Mouse (Mus musculus) intestine, embryonic 16.5 days (tissue): ENCODE data around the gene Xrcc1. TPM values are rescaled to one million over a fixed set of nuclear protein-coding genes. Genes with fewer than 3 reads are reported as not detected.

ENCODE experiments used
- ATAC-seq: fragments of 200-750 bp; cut with Nextera tagmentation; 2 replicates; pipeline ENCODE4 v1.8.0; 2017; ENCODE audit warnings: moderate TSS enrichment, moderate library complexity
- H3K27ac ChIP-seq: fragments of 300-500 bp; sonication (generic); 2 replicates; pipeline ENCODE4 v1.5.1; 2014; ENCODE audit warnings: mild to moderate bottlenecking, low read length
- H3K27me3 ChIP-seq: fragments of 300-500 bp; sonication (generic); replicated peaks from 2 replicates; pipeline ENCODE4 v1.6.1; 2014; ENCODE audit warnings: low read length, control low read depth, mixed read lengths; ENCODE audit not compliant: control insufficient read depth, insufficient read depth
- H3K36me3 ChIP-seq: fragments of 300-500 bp; sonication (generic); 2 replicates; pipeline ENCODE4 v1.6.1; 2014; ENCODE audit warnings: low read length, control low read depth; ENCODE audit not compliant: control insufficient read depth, insufficient read depth
- H3K4me1 ChIP-seq: fragments of 300-500 bp; sonication (generic); 2 replicates; pipeline ENCODE4 v1.6.1; 2014; ENCODE audit warnings: low read length, control low read depth, mixed read lengths; ENCODE audit not compliant: control insufficient read depth, insufficient read depth
- H3K4me2 ChIP-seq: fragments of 300-500 bp; sonication (generic); 2 replicates; pipeline ENCODE4 v1.6.1; 2014; ENCODE audit warnings: low read depth, low read length, control low read depth
- H3K4me3 ChIP-seq: fragments of 300-500 bp; sonication (generic); 2 replicates; pipeline ENCODE4 v1.5.1; 2014; ENCODE audit warnings: mild to moderate bottlenecking, low read length
- H3K9ac ChIP-seq: fragments of 300-500 bp; sonication (generic); 2 replicates; pipeline ENCODE4 v1.6.1; 2014; ENCODE audit warnings: low read depth, low read length
- H3K9me3 ChIP-seq: fragments of 300-500 bp; sonication (generic); 2 replicates; pipeline ENCODE4 v1.6.1; 2016; ENCODE audit warnings: low read length, control low read depth; ENCODE audit not compliant: control insufficient read depth
- WGBS: fragments of 180-500 bp; shearing (Covaris S2); extraction: QIAGEN DNeasy Blood & Tissue Kit; methylation state at CpG from one replicate; pipeline ENCODE4 v1.1.7; 2014; 5-methylcytosine and 5-hydroxymethylcytosine counted together
- polyA plus RNA-seq: library from polyadenylated mRNA; unstranded; fragments of >200 nt; fragmentation: Nextera tagmentation; extraction: Ambion mirVana; gene quantifications from 2 replicates; pipeline ENCODE4 v1.2.1, GENCODE M21; 2015

Xrcc1 gene
- polyA plus RNA-seq, 1 experiment from 2014 or later = 88.1 TPM

DNA sequence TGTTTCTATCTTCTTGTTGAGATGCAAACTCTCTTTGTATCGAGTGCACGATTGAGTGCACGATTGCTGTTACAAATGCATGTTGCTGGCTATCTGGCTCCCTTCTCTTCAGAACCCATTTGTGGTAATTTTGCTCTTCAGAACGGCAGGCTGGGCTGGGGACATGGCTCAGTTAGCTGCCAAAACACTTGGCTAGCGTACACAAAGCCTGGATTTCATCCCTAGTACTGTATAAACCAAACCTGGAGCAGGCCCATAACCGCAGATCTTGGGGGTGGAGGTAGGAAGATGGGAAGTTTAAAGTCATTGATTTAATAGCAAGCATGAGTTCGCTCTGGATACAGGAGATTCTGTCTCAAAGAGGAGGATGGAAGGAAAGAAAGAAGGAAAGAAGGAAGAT, 59.5 kb downstream of the Xrcc1 start:
- 78% methylated on average over 7 of the region's 7 CpGs for WGBS
- no peak overlapping the region for H3K4me2 ChIP-seq
- H3K9ac ChIP-seq = no peak overlapping the region
- no peak overlapping the region for H3K4me3 ChIP-seq
- H3K27me3 ChIP-seq = 0 out of 2 replicates have a peak, but pooled peaks cover 4% of the 10 kb centered on the region
- H3K9me3 ChIP-seq = no peaks in the 10 kb centered on the region
- H3K36me3 ChIP-seq = no peaks in the 10 kb centered on the region
- H3K4me1 ChIP-seq = peaks cover 12% of the 10 kb centered on the region
- no peak overlapping the region for H3K27ac ChIP-seq
- ATAC-seq = no peak

DNA sequence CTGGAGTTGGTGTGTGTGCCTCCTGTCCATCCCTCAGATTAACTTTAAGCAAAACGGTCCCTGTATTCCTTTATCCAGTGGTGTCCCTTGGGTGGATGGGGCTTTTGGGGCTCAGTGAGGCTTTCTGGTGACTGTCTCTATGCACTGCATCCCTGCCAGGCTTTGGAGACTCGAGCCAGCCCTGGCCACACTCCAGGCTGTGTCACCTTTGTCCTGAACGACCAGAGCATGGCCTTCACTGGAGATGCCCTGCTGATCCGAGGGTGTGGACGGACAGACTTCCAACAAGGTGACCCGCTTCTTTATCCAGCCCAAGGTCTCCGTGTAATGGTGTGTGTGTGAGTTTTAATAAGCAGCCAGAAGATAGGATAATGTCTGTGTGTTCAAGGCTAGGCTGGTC, 60.0 kb downstream of the Xrcc1 start:
- Histone ChIP-seq H3K4me1 (peaks cover 13% of the 10 kb centered on the region), H3K9ac (no peak overlapping the region), H3K36me3 (no peaks in the 10 kb centered on the region), H3K4me2 (no peak overlapping the region), H3K9me3 (no peaks in the 10 kb centered on the region), H3K4me3 (no peak overlapping the region), H3K27me3 (0 out of 2 replicates have a peak, but pooled peaks cover 4% of the 10 kb centered on the region), H3K27ac (no peak overlapping the region)
- no peak for ATAC-seq
- WGBS = 84% methylated on average over 7 of the region's 7 CpGs

DNA sequence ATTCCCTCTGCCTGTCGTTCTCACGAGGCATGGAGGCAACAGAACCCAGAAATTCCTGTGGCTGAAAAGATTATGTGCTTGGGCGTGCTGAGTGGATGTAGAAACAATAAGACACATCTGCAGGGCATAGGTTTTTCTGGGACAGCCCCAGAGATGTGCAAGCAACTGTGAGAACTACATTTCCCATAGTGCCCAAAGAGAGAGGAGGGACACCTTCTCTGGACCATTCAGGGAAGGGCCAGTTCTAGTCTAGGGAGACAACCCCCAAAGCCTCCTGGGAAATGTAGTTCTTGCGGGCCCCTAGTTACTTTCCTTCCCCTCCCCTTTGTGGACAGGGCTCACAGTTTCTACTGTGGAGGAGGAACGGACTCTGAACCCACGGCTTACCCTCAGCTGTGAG, 61.9 kb downstream of the Xrcc1 start:
- ATAC-seq = peak; percentile 72
- Histone ChIP-seq H3K9ac (no peak overlapping the region), H3K4me3 (no peak overlapping the region; the same call in 1 of the 2 replicates), H3K9me3 (no peaks in the 10 kb centered on the region), H3K36me3 (no peaks in the 10 kb centered on the region), H3K4me2 (0 out of 2 replicates have a peak overlapping the region, but pooled peaks have one; percentile 22), H3K27me3 (peaks cover 4% of the 10 kb centered on the region; the same call in 1 of the 2 replicates), H3K27ac (no peak overlapping the region), H3K4me1 (peaks cover 23% of the 10 kb centered on the region)
- WGBS = 52% methylated on average over 6 of the region's 6 CpGs

DNA sequence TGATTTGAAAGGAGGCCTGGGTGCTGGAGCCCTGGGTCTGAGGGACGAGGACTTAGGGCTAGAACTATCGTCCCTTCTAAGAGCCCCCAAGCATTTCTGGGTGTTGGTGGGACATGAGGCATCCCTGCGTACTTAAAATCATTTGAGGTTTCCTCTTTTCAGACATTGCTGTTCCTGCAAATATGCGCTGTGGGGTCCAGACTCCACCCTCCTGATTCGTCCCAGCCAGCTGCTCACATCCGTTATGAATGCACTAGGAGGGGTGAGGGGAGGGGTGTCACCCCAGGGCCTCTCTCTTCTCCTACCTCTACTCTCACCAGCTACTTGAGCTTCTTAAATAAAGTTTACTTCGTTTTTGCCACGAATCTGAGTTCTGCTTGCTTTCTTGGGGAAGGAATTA, 62.5 kb downstream of the Xrcc1 start:
- Histone ChIP-seq H3K36me3 (no peaks in the 10 kb centered on the region), H3K9ac (no peak overlapping the region), H3K4me1 (peaks cover 23% of the 10 kb centered on the region), H3K4me2 (0 out of 2 replicates have a peak overlapping the region, but pooled peaks have one; percentile 22), H3K27me3 (peaks cover 7% of the 10 kb centered on the region; the same call in 1 of the 2 replicates), H3K27ac (no peak overlapping the region), H3K4me3 (no peak overlapping the region; the same call in 1 of the 2 replicates), H3K9me3 (no peaks in the 10 kb centered on the region)
- ATAC-seq = no peak
- 74% methylated on average over 8 of the region's 8 CpGs for WGBS

DNA sequence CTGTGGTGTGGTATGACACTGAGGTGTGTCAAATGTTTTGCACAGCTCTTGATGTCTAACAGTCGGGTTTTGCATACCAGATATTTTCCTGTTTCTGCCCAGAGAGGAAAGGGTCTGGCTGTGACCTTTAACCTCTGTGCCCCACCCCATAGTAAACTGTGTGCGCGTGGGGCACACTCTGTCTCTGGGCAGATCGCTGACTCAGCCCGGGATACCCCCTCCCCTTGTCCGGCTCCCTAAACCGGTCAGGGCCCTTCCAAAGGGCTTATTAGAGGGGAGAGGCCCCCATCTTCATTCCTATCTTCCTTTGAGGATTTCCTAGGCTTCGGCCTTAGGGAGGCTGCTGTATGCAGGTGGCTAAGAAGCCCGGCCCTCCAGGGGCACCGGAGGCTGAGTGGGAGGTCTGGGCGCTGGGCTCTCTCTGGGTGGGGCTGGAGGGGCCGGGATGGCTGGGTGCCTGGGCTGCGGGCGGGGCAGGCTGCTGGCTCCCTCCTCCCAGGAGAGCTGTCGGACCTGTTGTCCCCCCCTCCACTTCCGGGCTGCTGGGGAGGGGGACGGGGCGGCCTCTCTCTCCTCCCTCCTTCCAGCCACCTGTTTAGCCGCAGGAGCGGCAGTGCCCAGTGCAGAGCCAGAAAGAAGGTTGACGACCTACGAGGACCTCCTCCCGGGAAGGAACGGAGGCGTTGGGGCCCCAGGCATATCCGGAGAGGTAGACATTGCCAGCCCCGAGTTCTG, 64.2 kb downstream of the Xrcc1 start, which contains the start of gene Phldb3:
TSS of gene Phldb3 (plus strand) at position 620 of the 735 bp plus-strand sequence.
- Histone ChIP-seq H3K4me3 (peak within 1 kb of the TSS; percentile 66), H3K9me3 (no peaks in the 10 kb centered on the region), H3K9ac (peak within 1 kb of the TSS; percentile 75), H3K4me2 (peak within 1 kb of the TSS; percentile 78), H3K36me3 (no peaks in the 10 kb centered on the region), H3K4me1 (peaks cover 23% of the 10 kb centered on the region), H3K27ac (peak within 1 kb of the TSS; percentile 89), H3K27me3 (peaks cover 7% of the 10 kb centered on the region; the same call in 1 of the 2 replicates)
- WGBS = 2% methylated on average over 26 of the region's 27 CpGs
- peak; percentile 76 for ATAC-seq

- Histone ChIP-seq H3K9ac (peak overlapping the region; percentile 75), H3K4me1 (peaks cover 23% of the 10 kb centered on the region), H3K27ac (peak overlapping the region; percentile 89), H3K36me3 (no peaks in the 10 kb centered on the region), H3K4me3 (peak overlapping the region; percentile 66), H3K27me3 (peaks cover 7% of the 10 kb centered on the region; the same call in 1 of the 2 replicates), H3K4me2 (peak overlapping the region; percentile 78), H3K9me3 (no peaks in the 10 kb centered on the region)
- under 1% methylated on average over 36 of the region's 36 CpGs for WGBS
- peak; percentile 76 for ATAC-seq
Observed at GRCm38 (mm10) chr7:24610879-24611494, 64.9 kb downstream of the Xrcc1 start.

DNA sequence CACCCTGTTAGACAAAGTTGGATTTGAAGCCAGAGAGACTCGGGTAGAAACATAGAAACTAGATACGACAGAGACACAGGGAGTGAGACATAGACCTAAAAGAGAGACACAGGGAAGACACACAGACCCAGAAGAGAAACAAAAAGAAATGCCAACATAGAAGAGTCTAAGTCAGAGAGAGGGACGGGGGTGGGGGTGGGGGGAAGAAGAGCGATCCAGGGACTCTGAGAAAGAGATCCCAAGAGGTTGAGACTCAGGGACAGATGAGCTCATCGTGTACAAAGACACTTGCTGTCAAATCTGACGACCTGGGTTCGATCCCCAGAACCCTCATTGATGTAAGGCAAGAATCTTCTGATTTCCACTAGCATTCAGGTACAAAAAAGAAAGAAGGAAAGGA, 65.6 kb downstream of the Xrcc1 start:
- Histone ChIP-seq H3K27ac (no peak overlapping the region; the same call in 1 of the 2 replicates), H3K9ac (peak overlapping the region; percentile 75), H3K4me3 (peak overlapping the region; percentile 66), H3K4me1 (peaks cover 23% of the 10 kb centered on the region), H3K27me3 (peaks cover 7% of the 10 kb centered on the region; the same call in 1 of the 2 replicates), H3K4me2 (peak overlapping the region; percentile 78), H3K36me3 (no peaks in the 10 kb centered on the region), H3K9me3 (no peaks in the 10 kb centered on the region)
- ATAC-seq = no peak
- 16% methylated on average over 7 of the region's 7 CpGs for WGBS

DNA sequence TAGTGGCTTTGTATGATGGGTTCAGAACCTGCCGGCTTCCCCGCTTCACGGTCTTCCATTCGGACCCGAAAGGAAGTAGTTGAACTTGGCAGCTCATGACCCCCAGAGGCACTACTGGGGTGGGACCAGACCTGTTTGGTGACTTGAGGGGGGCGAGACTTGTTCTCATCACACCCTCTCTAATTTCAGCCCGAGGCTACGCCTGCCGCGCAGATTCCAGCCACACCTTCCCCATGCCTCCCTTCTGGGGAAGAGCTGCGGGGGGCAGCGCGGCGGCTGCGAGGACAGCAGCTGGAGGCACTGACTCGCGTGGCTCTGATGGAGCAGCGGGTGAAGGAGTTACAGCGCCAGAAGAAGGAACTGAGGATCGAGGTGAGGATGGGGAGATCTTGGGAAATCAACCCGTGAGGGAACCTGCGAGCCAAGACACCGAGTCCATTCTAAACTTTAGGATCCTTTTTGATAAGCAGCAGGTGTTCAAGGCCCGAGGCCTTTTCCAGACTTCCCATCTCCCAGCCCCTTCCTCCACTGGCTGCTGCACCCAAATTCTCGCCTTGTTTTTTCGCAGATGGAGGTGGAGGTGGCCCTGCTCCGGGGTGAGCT, 66.3 kb downstream of the Xrcc1 start:
- no peak for ATAC-seq
- no peak overlapping the region for H3K27ac ChIP-seq
- 11% methylated on average over 27 of the region's 27 CpGs for WGBS
- H3K36me3 ChIP-seq = no peaks in the 10 kb centered on the region
- peak overlapping the region; percentile 54 for H3K4me2 ChIP-seq
- peaks cover 23% of the 10 kb centered on the region for H3K4me1 ChIP-seq
- peak overlapping the region; percentile 40 for H3K4me3 ChIP-seq
- no peaks in the 10 kb centered on the region for H3K9me3 ChIP-seq
- peak overlapping the region; percentile 48 for H3K9ac ChIP-seq
- peaks cover 7% of the 10 kb centered on the region; the same call in 1 of the 2 replicates for H3K27me3 ChIP-seq

GRCm38 (mm10) chr7:24614816-24615215, 68.7 kb downstream of the Xrcc1 start:
- H3K36me3 ChIP-seq = 0 out of 2 replicates have a peak, but pooled peaks cover 5% of the 10 kb centered on the region
- peaks cover 19% of the 10 kb centered on the region for H3K4me1 ChIP-seq
- no peak overlapping the region for H3K27ac ChIP-seq
- 70% methylated on average over 13 of the region's 13 CpGs for WGBS
- no peak for ATAC-seq
- no peak overlapping the region for H3K4me2 ChIP-seq
- H3K27me3 ChIP-seq = peaks cover 7% of the 10 kb centered on the region; the same call in 1 of the 2 replicates
- no peak overlapping the region for H3K9ac ChIP-seq
- H3K4me3 ChIP-seq = no peak overlapping the region
- no peaks in the 10 kb centered on the region for H3K9me3 ChIP-seq
